Mouse (Mus musculus) liver, embryonic 16.5 days (tissue): ENCODE measurements around the gene Hfe2. TPM values are rescaled to one million over a fixed set of nuclear protein-coding genes. Genes with fewer than 3 reads are reported as not detected.
A peak's percentile ranks its signal among the peaks of the same experiment; 100 is the strongest.
"Not testable (repeated sequence)": the region's sequence is repeated elsewhere in the genome, so short reads cannot be mapped to it uniquely, and the experiment has no call there.

Experiments used
- ATAC-seq: fragments of 200-750 bp; cut with Nextera tagmentation; 2 replicates; pipeline ENCODE4 v1.8.0; 2017; ENCODE audit warnings: low read depth, mild to moderate bottlenecking, moderate number of reproducible peaks, moderate library complexity
- H3K27ac ChIP-seq: fragments of 300-500 bp; sonication (generic); 2 replicates; pipeline ENCODE4 v1.5.1; 2014; ENCODE audit warnings: mild to moderate bottlenecking, low read length
- H3K27me3 ChIP-seq: fragments of 300-500 bp; sonication (generic); 2 replicates; pipeline ENCODE4 v1.6.1; 2014; ENCODE audit warnings: low read depth, low read length, mixed read lengths; ENCODE audit not compliant: control insufficient read depth, insufficient read depth
- H3K36me3 ChIP-seq: fragments of 300-500 bp; sonication (generic); 2 replicates; pipeline ENCODE4 v1.6.1; 2014; ENCODE audit warnings: mild to moderate bottlenecking; ENCODE audit not compliant: control insufficient read depth, insufficient read depth
- H3K4me1 ChIP-seq: fragments of 300-500 bp; sonication (generic); 2 replicates; pipeline ENCODE4 v1.6.1; 2014; ENCODE audit warnings: low read depth, low read length, mixed read lengths; ENCODE audit not compliant: control insufficient read depth
- H3K4me2 ChIP-seq: fragments of 300-500 bp; sonication (generic); 2 replicates; pipeline ENCODE4 v1.6.1; 2014; ENCODE audit warnings: low read depth, low read length, mixed read lengths
- H3K4me3 ChIP-seq: fragments of 300-500 bp; sonication (generic); 2 replicates; pipeline ENCODE4 v1.5.1; 2014; ENCODE audit warnings: low read depth, mild to moderate bottlenecking, low read length
- H3K9ac ChIP-seq: fragments of 300-500 bp; sonication (generic); 2 replicates; pipeline ENCODE4 v1.6.1; 2014; ENCODE audit warnings: low read depth, low read length
- H3K9me3 ChIP-seq: fragments of 300-500 bp; sonication (generic); replicated peaks from 2 replicates; pipeline ENCODE4 v1.6.1; 2016; ENCODE audit warnings: low read length; ENCODE audit not compliant: control insufficient read depth
- WGBS: fragments of 180-500 bp; shearing (Covaris S2); extraction: QIAGEN DNeasy Blood & Tissue Kit; methylation state at CpG from one replicate; pipeline ENCODE4 v1.1.7; 2014; ENCODE audit not compliant: insufficient replicate concordance; 5-methylcytosine and 5-hydroxymethylcytosine counted together
- polyA plus RNA-seq: library from polyadenylated mRNA; unstranded; fragments of >200 nt; fragmentation: Nextera tagmentation; extraction: Ambion mirVana; gene quantifications from 2 replicates; pipeline ENCODE4 v1.2.1, GENCODE M21; 2015

Hfe2 gene
- polyA plus RNA-seq: 9.2 and 12.0 TPM in 2 replicates

DNA sequence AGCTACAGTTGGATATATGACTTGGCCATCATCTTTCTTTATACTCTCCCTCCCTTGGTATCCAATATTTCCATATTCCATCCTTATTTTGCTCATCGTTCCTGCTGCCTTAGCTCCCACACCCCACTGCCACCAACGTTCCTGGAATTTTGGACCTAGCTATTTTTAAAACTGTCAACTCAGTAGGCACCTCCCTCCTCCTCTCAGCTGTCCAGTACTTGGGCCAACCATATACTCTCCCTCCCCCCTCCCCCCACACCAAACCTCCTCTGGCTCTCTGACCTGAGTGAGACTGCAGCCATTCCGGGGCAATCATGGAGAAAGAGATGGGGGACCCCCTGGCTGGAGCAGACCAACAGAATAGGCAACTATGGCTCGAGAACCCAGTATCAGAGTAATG lies at the start of gene Hfe2:
Gene Hfe2 (plus strand): TSS at position 259 of the 400 bp plus-strand sequence.
- peak within 1 kb of the TSS; percentile 68 for H3K27ac ChIP-seq
- WGBS: 48% methylated on average over 4 of the region's 4 CpGs
- H3K9ac ChIP-seq: peak within 1 kb of the TSS; percentile 16; the same call in 1 of the 2 replicates
- H3K4me2 ChIP-seq: peak within 1 kb of the TSS; percentile 47
- H3K4me1 ChIP-seq: peaks cover 2% of the 10 kb centered on the region; the same call in 1 of the 2 replicates
- no peaks in the 10 kb centered on the region for H3K9me3 ChIP-seq
- peak; percentile 56 for ATAC-seq
- peaks cover 39% of the 10 kb centered on the region for H3K27me3 ChIP-seq
- no peaks in the 10 kb centered on the region for H3K36me3 ChIP-seq
- H3K4me3 ChIP-seq: peak within 1 kb of the TSS; percentile 37

- no peak for ATAC-seq
- no peak overlapping the region for H3K9ac ChIP-seq
- 46% methylated on average over 3 of the region's 3 CpGs for WGBS
- no peaks in the 10 kb centered on the region for H3K9me3 ChIP-seq
- H3K36me3 ChIP-seq: no peaks in the 10 kb centered on the region
- H3K4me1 ChIP-seq: peaks cover 5% of the 10 kb centered on the region
- H3K4me3 ChIP-seq: no peak overlapping the region
- no peak overlapping the region for H3K27ac ChIP-seq
- H3K4me2 ChIP-seq: no peak overlapping the region
- H3K27me3 ChIP-seq: peaks cover 48% of the 10 kb centered on the region
These were observed 47.9 kb upstream of the Hfe2 start for GRCm38 (mm10) chr3:96477084-96477483.

DNA sequence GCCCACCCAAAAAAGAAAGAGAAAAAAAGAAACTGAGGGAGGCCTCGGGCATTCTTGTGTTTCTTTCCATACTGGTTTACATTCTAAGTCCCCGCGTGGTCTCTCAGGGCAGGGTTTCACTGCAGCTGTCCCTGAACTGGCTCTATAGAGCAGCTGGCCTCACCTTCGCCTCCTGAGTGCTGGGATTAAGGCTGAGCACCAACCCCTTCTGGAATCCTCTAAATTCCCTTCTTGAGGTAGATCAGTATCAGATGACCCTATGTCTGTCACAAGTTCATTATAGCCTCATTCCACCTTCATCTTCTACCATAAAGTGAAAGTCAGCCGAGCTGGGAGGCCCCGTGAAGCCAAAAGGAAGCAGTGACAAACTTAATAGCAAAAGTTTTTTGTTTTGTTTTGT lies 47.4 kb upstream of the Hfe2 start:
- no peak for ATAC-seq
- 67% methylated on average over 6 of the region's 6 CpGs for WGBS

DNA sequence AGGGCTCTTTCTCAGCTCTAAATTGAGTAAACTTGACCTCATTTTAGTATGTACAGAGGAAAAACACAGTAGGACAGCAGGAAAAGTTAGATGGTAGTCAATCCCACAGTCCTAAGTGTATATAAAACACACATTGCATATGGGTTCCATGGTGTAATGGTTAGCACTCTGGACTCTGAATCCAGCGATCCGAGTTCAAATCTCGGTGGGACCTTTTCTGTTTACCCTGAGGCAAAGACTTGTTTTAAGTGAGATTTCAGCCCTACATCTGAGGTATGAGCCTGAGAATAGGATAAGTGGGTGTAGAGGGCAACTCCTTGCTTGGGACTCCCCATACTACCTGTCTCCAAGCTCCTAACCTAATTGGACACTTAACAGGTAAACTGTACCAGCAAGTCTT lies 45.7 kb upstream of the Hfe2 start:
- Histone ChIP-seq H3K27me3 (peaks cover 33% of the 10 kb centered on the region), H3K4me3 (no peak overlapping the region), H3K9ac (no peak overlapping the region), H3K4me1 (peaks cover 5% of the 10 kb centered on the region), H3K4me2 (no peak overlapping the region), H3K27ac (no peak overlapping the region), H3K36me3 (no peaks in the 10 kb centered on the region), H3K9me3 (no peaks in the 10 kb centered on the region)
- peak; percentile 73 for ATAC-seq
- WGBS: 21% methylated on average over 3 of the region's 3 CpGs

More for the DNA sequence above, 47.4 kb upstream of the Hfe2 start:
- Histone ChIP-seq H3K27me3 (peaks cover 48% of the 10 kb centered on the region), H3K4me2 (no peak overlapping the region), H3K9ac (no peak overlapping the region), H3K9me3 (no peaks in the 10 kb centered on the region), H3K4me3 (no peak overlapping the region), H3K27ac (no peak overlapping the region), H3K4me1 (peaks cover 5% of the 10 kb centered on the region), H3K36me3 (no peaks in the 10 kb centered on the region)

GRCm38 (mm10) chr3:96480684-96481270 lies 44.2 kb upstream of the Hfe2 start:
- Histone ChIP-seq H3K27me3 (peaks cover 18% of the 10 kb centered on the region), H3K4me2 (no peak overlapping the region)

GRCm38 (mm10) chr3:96481856-96482255 lies 43.1 kb upstream of the Hfe2 start:
- no peak overlapping the region for H3K4me3 ChIP-seq
- no peaks in the 10 kb centered on the region for H3K9me3 ChIP-seq
- no peak for ATAC-seq
- 70% methylated on average over 3 of the region's 3 CpGs for WGBS
- H3K9ac ChIP-seq: no peak overlapping the region
- H3K27ac ChIP-seq: no peak overlapping the region
- H3K36me3 ChIP-seq: no peaks in the 10 kb centered on the region
- H3K4me2 ChIP-seq: no peak overlapping the region
- peaks cover 9% of the 10 kb centered on the region for H3K27me3 ChIP-seq
- H3K4me1 ChIP-seq: peaks cover 6% of the 10 kb centered on the region

More at GRCm38 (mm10) chr3:96480684-96481270, 44.2 kb upstream of the Hfe2 start:
- WGBS: 59% methylated on average over 4 of the region's 4 CpGs
- H3K27ac ChIP-seq: no peak overlapping the region
- no peak overlapping the region for H3K4me3 ChIP-seq
- H3K9ac ChIP-seq: no peak overlapping the region
- ATAC-seq: no peak
- no peaks in the 10 kb centered on the region for H3K36me3 ChIP-seq
- H3K4me1 ChIP-seq: peaks cover 6% of the 10 kb centered on the region
- no peaks in the 10 kb centered on the region for H3K9me3 ChIP-seq

DNA sequence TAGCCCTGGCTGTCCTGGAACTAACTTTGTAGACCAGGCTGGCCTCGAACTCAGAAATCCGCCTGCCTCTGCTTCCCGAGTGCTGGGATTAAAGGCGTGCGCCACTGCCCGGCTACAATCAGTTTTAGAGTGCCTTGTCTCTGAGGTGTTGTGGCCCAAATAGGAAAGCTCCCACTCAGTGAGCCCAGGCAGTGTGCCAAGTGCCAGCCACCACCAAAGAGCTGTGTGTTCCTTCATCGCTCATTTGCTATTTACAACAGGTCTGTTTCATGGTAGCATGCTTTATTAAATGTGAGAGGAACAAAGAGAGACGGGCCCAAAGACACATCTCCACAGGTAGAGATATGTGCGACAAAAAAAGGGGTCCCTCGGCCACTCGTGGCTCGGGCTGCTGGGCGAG lies 42.5 kb upstream of the Hfe2 start:
- Histone ChIP-seq H3K9me3 (no peaks in the 10 kb centered on the region), H3K27ac (no peak overlapping the region), H3K36me3 (no peaks in the 10 kb centered on the region), H3K27me3 (peaks cover 4% of the 10 kb centered on the region; the same call in 1 of the 2 replicates), H3K4me3 (no peak overlapping the region), H3K4me1 (peaks cover 11% of the 10 kb centered on the region), H3K9ac (no peak overlapping the region), H3K4me2 (no peak overlapping the region)
- 74% methylated on average over 13 of the region's 13 CpGs for WGBS
- no peak for ATAC-seq

DNA sequence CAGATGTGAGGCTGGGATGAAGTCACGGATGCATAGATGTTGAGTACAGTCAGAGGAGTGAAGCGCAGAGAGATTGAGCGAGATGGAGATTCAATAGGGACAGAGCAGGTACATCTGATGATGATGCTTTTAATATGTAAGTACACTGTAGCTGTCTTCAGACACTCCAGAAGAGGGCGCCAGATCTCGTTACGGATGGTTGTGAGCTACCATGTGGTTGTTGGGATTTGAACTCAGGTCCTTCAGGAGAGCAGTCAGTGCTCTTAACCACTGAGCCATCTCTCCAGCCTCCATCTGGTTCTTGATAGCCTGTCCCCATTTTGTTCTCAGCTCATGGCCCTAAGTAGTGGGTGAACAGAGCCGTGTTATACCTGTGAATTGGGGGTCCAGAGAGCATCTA lies 41.9 kb upstream of the Hfe2 start:
- H3K4me3 ChIP-seq, H3K27ac ChIP-seq, H3K36me3 ChIP-seq, H3K4me2 ChIP-seq, H3K9ac ChIP-seq, ATAC-seq, H3K9me3 ChIP-seq, H3K27me3 ChIP-seq: not testable (repeated sequence)
- H3K4me1 ChIP-seq: peaks cover 17% of the 10 kb centered on the region
- WGBS: 45% methylated on average over 7 of the region's 7 CpGs

DNA sequence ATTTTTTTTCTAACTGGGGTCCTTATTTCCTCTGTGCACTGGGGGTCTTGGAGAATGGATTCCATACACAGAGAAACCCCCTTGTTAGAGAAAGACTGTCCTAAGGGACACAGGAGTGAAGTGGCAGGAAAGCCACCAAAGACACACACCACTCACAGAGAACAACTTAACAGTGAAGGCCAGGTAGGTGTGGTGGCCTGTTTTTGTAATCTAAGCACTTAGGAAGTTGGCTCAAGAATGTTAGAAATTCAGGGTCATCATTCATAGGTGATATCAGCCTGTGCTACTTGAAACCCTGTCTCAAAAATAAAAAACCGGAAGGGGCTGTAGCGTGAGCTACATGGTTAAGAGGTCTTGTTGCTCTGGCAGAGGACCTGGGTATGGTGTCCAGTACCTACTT lies 41.0 kb upstream of the Hfe2 start:
- no peak overlapping the region for H3K27ac ChIP-seq
- peaks cover 17% of the 10 kb centered on the region for H3K4me1 ChIP-seq
- 69% methylated on average over 2 of the region's 2 CpGs for WGBS
- no peak overlapping the region for H3K9ac ChIP-seq
- H3K4me3 ChIP-seq: no peak overlapping the region
- ATAC-seq: no peak
- no peak overlapping the region for H3K4me2 ChIP-seq
- H3K27me3 ChIP-seq: peaks cover 2% of the 10 kb centered on the region; the same call in 1 of the 2 replicates
- H3K36me3 ChIP-seq: no peaks in the 10 kb centered on the region
- H3K9me3 ChIP-seq: no peaks in the 10 kb centered on the region
